Mouse (Mus musculus) megakaryocyte-erythroid progenitor cell, adult 5-6 weeks (primary cell): ENCODE data around the gene 4933407L21Rik. TPM values are rescaled to one million over a fixed set of nuclear protein-coding genes. Genes with fewer than 3 reads are reported as not detected.

ENCODE experiments used
- ATAC-seq: replicated peaks from 2 replicates; pipeline ENCODE4 v1.8.0; 2016; ENCODE audit warnings: mild to moderate bottlenecking, inconsistent platforms; ENCODE audit not compliant: severe bottlenecking, poor library complexity, low FRiP score, low TSS enrichment
- total RNA-seq, 2 experiments: library from RNA; stranded (forward) in 1 of 2; stranded (reverse) in 1 of 2; fragments of 200-1000, 215-1000 nt in 1 of 2; fragments of >200 nt in 1 of 2; fragmentation: Nextera tagmentation in 1 of 2; gene quantifications; 2 replicates each; pipeline ENCODE4 v1.2.3; 2014 to 2017

The 4933407L21Rik gene
- total RNA-seq, 2 experiments from 2014 or later = not detected

DNA sequence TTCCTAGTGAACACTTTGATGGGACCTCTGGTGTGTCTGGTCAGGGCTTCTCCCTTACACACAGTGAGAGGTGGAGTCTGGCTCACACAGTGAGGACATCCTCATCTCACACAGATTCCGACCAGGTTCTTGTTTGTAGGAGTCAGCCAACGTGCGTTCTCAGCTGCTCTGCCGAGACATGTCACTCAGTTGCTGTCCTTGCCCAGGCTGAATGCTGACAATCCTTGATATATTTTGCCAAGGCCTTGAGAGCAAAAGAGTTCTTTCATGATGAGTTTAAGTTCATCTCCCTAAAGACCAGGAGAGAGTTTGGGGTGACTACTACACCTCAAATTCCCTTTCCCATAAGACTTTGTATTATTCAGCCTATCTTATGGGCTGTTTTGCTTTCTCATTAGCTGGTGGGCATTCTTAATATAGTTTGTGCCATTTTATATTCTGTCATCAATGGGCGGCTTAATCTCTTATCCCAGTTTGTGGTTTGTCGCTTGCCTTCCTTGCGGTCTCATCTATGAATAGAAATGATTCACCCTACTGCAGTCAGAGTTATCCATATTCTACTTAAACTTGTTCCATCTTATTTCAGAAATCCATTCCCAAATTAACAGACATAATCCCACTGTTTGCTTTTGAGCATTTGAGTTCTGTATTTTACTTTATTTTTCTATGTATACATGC lies 15.1 kb upstream of the 4933407L21Rik start:
- no peak for ATAC-seq

DNA sequence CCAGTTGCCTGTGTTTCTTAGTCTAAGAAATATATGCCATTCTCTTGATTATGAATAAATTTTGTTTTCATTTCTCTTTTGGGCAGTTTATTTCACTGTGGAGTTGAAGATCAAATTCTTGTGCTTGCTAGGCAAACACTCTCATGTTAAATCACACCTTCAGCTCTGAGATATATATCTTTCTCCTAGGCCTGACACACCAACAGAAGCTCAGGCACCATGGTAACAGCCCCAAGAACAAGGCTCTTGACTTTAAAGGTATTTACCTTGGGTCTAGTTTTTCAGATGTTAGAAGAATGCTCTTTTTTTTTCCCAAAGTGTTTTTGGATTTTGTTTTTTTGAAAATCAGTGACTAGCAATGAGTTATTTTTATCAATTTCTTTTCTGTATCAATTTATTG lies 12.4 kb upstream of the 4933407L21Rik start:
- ATAC-seq = no peak

DNA sequence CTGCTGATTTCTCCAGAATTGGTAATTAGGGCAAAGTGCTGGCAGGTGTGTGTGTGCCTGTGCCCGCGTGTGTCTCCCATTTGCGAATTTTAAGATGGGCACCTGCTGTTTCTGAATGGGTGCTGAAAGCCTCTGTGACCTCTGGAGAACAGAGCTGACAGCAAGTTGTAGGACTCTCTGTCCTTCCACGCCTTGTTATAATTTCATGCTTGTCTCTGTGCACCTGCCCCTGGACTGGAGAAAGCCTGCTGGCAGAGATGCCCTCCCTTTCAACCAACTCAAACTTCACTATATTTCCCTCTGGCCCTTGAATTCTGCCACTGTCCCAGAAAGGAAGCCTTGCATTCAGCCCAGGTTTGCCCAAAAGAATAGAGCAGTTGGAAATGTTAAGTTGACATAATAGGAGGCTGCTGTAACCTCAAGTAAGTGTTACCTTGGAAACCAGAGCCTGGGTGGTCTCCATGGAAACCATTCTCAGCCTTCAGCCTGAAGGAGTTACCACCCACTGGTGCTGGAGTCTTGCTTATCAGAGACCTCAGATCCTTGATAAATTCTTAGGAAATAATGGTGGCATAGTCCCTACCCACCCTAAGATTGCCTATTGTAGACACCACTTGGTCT lies 11.3 kb upstream of the 4933407L21Rik start:
- no peak for ATAC-seq

DNA sequence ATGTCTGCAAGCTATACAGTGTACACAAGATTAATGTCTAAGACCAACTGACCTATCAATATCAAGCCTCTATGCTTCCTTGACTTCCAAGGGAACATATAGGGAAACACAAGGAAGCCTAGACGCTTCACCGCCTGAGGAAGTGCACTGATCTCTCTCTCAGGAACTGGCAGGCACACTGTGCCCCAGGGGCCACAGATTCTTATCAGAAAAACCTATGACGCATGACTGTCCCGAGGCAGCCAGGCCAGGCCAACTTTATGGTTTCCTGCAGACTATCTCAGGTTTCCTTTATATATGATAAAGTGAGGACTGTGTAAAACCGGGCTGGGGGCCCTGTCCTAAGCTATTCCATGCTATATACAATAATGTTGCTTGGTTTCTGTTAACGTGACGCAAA lies 8.7 kb upstream of the 4933407L21Rik start:
- no peak for ATAC-seq

DNA sequence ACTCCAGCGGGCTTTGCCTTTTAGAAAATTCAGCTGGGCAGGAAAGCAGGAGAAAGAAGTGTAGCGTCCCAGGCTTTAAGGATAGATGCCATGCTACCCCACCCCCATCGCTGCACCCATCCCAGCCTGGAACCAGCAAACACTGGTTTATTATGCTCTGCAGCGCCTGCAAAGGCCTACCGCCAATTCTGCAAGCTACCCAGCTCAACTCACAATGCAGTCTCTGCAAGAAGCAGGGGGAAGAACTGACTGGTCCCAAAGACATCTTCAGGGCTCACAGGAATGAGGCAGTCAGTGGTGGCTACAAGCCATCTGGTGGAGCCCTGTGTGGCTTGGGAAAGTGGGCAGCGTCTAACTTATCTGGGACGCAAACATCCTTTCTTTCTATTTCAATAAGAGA lies 6.6 kb upstream of the 4933407L21Rik start:
- no peak for ATAC-seq

DNA sequence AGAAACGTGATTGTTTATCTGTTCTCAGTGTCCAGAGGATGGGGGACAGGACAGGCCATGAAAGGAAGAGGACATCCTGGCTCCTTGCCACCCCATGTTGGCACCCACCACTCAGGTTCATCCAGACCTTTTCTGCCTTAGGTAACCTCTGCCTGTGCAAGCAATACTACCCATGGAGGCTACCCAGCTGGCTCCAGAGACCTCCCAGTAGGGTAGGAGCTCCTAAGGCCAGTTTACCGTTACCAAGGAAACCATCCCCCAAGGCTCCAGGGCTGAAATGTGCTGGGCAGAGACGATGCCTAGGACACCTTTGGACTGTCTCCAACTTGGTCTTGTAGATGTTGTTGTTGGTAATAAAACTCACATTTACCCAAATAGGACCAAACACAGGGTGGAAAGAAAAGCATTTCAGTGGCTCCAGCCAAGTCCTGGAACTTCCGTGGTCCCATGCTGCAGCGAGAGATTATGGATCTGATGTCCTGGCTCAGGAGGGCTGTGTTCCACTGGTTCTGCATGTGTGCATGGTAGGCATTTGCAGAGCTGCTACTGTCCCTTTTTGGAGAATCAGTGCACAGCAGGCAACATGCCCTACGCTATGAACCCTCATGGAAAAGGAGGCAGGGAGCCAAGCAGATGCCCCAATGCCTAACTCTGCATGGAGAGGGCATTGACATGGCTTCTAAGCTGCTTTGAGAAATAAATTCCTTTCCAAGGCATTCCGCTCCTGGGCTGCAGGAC lies 6.0 kb upstream of the 4933407L21Rik start:
- ATAC-seq = no peak

DNA sequence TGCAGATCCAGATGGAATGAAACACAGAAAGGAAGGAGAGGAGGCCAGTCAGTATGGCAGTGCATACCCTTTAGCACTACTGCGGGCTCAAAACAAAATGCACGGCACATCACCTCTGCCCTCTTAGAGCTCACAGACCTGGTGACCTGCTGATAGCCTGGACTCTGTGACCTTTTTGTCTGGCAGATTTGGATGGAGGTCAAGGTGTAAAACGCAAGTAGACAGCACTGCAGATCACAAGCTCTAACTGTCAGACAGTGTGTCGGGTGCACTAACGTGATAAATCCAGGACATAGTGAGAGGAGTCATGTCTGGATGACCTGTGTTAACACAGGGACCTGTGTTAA lies 5.4 kb upstream of the 4933407L21Rik start:
- no peak for ATAC-seq

DNA sequence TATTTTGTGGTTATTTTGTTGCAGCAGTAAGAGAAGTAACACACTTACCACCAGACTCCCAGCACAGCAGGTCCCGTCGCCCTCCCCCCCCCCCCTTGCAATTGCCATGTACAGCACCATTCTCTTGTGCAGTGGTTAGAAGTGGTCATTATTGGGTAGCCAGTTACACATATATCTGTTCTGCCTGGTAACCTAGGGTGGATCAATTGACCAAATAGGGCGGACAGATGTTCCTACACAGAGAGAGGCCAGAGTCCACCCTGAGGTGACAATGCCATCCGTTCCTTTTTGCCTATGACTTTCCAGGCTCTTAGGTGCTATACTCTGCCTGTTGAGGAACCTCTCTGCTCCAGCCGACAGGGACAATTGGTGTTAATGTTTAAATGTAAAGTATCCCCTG lies 3.1 kb upstream of the 4933407L21Rik start:
- no peak for ATAC-seq

DNA sequence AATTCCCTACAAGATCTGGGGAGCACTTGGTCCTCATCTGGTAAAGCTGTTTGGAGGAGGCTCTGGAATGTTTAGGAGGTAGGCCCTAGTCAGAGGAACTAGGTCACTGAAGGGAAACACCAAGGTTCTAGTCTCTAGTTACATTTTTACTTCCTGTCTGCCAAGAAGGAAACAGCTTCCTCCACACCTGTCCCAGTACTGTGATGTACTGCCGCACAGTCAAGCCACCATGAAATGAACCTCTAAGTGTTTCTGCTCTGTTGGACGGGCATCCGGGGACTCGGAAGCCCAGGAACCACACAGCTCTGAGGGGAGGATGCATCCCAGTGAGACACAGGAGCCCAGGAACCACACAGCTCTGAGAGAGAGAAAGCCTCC lies 394 bp downstream of the 4933407L21Rik start:
- no peak for ATAC-seq

DNA sequence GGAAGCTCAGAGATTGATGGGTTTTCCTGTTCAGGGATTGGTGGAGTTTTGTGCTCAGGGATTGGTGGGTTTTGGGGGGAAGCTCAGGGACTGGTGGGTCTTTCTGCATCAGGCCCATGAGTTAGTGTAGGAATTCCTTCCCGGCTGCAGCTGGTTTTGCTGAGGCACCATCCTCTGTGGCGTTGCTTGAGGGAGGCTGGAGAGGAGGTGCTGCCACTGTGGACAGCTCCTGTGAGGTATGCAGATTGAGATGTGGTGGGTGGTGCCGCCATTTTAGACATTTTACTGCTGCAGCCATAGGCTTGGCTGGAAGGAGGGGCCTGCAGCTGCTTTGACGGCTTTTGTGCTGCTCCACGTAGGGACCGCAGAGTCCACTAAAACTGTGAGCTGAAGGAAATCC lies 1.1 kb downstream of the 4933407L21Rik start:
- no peak for ATAC-seq

DNA sequence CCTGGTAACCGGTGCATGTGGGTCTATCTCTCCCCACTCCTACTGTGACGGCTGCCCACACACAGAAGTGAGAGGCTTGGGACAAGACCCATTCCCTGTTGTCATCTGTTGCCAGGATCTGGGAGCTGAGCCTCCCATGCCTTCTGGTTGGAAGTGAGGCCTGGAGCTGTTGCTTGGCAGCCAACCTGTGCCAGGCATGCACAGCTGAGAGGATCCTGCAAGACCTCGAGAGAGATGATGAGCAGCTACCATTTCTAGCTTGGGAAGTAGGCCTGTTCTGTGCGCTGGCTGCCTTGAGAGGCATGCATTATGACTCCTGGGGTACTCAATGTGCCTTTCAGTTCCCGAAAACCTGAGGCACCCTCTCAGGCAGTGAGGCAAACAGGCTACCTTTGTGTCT lies 2.9 kb downstream of the 4933407L21Rik start:
- no peak for ATAC-seq

DNA sequence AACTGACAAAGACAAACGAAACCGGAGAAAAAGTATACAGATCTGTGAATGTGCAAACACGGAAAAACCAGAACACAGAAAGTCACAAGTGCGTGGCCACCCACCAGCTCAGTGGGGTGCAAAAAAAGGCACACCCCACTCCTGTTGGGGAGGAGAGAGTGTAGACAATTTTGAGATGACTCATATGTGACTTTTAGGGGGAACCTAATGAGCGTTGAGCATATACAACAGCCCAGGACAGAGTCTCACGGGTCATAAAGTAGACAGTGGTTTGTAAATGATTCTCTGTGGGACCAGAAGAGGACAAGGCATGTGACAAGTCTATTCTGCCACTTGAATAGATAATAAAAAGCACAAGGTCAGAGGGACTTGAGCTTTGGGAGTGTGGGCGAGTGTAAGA lies 4.9 kb downstream of the 4933407L21Rik start:
- no peak for ATAC-seq

DNA sequence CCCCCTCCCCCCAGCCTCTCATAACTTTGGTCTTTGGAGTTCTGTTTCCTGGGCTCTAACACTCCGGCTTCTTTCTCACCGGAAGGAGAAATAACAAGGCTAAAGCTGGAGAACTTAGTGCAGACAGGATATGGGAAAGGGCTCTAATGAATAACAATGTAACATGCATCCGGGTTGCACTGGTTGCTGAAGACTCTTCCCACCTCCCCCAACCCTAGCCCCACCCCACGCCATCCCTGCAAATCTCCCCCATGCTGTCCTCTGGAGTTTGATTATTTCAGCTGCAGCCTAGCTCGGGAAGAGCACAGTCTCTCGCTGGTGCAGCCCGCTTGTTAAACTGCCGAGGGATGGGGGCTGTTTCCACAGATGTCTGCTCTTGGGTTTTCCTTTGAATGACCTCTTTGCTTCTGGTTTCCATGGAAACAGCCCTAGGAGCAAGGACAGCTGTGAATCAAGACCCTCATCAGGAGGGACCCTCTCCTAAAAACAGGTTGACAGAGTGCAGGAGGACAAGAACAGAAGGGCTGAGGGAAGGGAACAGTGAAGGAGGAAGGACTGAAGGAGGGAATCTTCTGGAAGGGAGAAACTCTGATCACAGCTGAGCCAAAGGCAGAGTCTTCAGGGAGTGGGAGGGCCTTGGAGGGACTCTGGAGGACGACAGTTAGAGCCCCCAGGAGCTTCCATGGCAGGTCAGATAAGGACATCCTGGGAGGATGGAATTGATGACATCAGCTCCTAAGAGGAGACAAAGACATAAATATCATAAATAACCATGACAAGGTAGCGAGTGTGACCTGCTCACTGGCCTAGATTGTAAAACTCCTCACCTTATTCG lies 5.6 kb downstream of the 4933407L21Rik start:
- no peak for ATAC-seq

DNA sequence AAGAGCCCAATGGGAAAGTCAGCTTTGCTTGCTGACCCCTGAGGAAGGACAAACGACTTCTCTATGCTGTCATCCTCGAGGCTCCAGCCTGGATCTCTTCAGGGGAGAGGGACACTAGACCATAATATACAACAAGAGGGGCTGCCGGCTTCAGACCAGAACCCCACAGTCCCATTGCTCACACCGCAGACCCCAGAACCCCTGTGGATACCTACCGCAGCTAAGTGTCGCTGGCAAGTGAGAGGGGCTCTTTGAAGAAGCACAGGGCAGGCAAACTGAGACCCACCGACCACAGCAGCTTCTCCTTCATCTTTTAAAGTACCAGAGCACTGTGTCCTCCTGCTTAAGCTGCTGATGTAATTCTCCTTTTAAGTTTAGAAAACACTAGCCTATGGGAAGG lies 6.3 kb downstream of the 4933407L21Rik start:
- no peak for ATAC-seq

DNA sequence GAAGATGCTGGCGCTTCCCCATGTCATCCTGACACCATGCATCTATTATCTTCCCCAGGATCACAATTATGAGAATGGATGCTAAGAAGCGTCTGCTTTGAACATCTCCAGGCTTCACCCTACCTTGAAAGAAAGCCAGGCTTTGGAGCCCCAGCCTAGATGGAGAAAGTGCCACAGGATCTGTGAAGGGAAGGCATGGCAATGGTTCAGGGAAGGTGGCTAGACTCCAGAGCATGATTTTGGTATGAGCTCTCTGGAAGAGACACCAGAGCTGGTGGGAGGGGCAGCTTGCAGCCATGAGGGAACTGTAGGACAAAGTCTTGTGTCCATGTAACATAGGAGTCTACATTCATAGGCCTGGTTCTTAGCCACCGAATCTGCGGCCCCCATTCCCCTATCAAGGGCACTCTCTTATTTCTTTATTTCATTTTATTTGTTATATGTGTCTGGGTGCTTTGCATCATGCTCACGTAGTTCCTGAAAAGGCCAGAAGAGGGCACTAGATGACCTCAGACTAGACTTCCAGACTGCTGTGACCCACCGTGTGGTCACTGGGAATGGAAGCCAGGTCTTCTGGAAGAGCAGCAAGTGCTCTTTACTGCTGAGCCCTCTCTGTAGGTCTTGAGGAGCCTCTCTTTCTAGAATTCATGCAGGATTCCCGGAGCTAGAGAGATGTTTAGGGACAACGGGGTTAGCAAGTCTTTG lies 7.0 kb downstream of the 4933407L21Rik start:
- ATAC-seq = peak; percentile 27; the same call in 1 of the 2 replicates

DNA sequence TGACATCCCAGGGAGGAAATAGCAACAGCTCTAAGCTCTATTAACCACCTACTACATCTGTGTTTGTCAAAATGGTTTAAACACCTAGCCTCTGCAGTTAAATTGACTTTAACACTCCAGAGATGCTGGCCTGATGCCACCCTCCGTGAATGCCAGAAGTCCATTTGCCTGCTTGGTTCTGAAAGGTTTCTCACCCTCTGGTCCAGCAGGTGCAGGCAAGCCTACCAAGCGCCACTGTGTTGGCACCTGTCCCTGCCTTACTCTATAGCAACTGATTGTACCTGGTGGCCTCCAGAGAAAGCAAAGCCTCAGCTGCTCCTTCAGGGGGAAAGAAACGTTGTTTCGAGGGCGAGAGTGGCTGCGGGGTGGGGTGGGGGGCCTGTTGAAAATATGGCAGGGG lies 8.0 kb downstream of the 4933407L21Rik start:
- no peak for ATAC-seq

DNA sequence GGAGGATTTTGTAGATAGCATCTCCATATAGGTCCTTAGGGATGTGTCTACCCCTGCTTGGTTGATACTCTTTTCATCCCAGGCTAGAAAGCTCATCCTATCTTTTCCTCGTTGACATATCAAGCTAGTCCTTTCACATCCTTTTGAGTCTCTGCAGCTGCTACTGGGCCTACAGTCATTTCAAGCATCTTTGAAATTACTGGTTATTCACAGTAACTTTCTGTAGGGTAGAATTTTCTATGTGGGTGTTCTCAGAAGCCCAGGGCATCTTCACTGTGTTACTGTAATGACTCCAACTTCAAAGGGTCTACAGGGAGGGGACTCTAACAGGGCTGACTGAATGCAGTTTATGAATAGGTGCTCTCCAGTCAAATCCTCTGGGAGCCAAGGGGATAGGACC lies 9.0 kb downstream of the 4933407L21Rik start:
- ATAC-seq = no peak

DNA sequence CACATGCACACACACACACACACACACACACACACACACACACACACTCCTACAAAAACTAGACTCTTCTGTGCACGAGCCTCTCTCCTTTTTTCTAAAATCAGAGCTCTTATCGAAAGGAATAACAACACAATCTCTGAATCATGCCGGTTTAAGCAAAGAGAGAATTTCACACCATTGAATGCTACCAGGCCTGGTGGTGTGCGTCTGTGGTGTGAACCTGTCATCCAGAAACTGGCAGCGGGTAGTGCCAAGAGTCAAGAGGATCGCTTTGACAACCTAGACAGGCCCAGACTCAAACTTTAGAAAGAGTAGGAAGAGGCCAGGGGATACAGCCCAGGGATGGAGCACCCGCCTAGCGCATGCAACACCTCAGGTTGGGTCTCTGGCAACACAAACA lies 14.0 kb downstream of the 4933407L21Rik start:
- no peak for ATAC-seq

DNA sequence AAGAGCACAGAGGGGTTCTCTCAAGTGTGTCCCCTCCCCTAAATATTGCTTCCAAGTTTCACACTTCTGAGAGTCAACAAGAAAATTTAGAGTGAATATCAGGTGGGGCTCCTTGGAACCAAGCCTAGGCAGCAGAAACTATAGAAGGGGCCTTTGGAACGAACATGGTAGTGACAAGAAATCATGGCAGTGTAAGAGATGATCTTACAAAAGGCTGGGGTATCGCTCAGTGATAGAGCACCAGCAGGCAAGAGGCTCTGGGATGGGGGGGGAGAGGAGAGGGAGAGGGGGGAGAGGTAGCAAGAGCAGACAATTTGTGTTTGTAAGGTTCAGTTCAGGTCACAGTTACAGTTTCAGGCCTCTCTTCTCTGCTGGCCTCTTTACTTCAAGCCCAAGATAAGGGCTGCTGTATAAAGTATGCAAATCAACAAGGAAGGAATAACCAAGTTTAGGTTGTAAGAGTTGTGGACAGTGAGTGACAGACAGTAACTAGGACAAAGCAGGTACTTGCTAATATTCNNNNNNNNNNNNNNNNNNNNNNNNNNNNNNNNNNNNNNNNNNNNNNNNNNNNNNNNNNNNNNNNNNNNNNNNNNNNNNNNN lies 20.9 kb downstream of the 4933407L21Rik start:
- no peak for ATAC-seq
